ENCODE assay signal across 30 mouse cellular contexts in genomic region chr5:119567639-119568038, GRCm38 (mm10).
"Had no signal": no experiment of that assay in that cellular context is flagged by ENCODE, and none has a peak within 500 bp of the region (broad histone marks: within the 10 kb centered on the region; RNA-seq: fewer than 3 reads in every experiment).

No protein-coding gene starts in this region.

- H3K27ac ChIP-seq: left cerebral cortex, adult 2 months; limb, embryonic 10.5 days; limb, embryonic 12.5 days; limb, embryonic 13.5 days; limb, embryonic 15.5 days; liver, embryonic 12.5 days; liver, embryonic 13.5 days; liver, embryonic 14.5 days; liver, embryonic 15.5 days; lung, embryonic 15.5 days; macrophage; midbrain, embryonic 10.5 days; midbrain, embryonic 12.5 days; midbrain, embryonic 13.5 days; midbrain, embryonic 15.5 days; neural tube, embryonic 12.5 days had no signal

- H3K9me3 ChIP-seq: liver, embryonic 15.5 days; lung, embryonic 15.5 days; midbrain, embryonic 13.5 days; midbrain, embryonic 15.5 days had no signal

- H3K4me3 ChIP-seq: left cerebral cortex, adult 2 months; limb, embryonic 10.5 days; limb, embryonic 12.5 days; limb, embryonic 13.5 days; limb, embryonic 15.5 days; liver, embryonic 12.5 days; liver, embryonic 13.5 days; liver, embryonic 15.5 days; lung, embryonic 15.5 days; megakaryocyte, embryonic 14.5 days; midbrain, embryonic 10.5 days; midbrain, embryonic 12.5 days; midbrain, embryonic 13.5 days; midbrain, embryonic 15.5 days; myocyte; neural tube, embryonic 12.5 days had no signal

- H3K36me3 ChIP-seq: limb, embryonic 10.5 days; limb, embryonic 12.5 days; limb, embryonic 15.5 days; liver, embryonic 12.5 days; liver, embryonic 13.5 days; liver, embryonic 15.5 days; lung, embryonic 15.5 days; midbrain, embryonic 10.5 days; midbrain, embryonic 12.5 days; midbrain, embryonic 13.5 days; midbrain, embryonic 15.5 days; neural tube, embryonic 12.5 days had no signal

- H3K4me1 ChIP-seq: liver, embryonic 12.5 days; liver, embryonic 13.5 days; liver, embryonic 15.5 days; megakaryocyte, embryonic 14.5 days had no signal

- H3K27me3 ChIP-seq: liver, embryonic 15.5 days; neural tube, embryonic 12.5 days had no signal

- ATAC-seq: liver, embryonic 12.5 days; lung, postnatal 0 days; midbrain, embryonic 13.5 days; midbrain, embryonic 15.5 days; midbrain, embryonic 16.5 days had no signal

- H3K9ac ChIP-seq: limb, embryonic 12.5 days; limb, embryonic 13.5 days; limb, embryonic 15.5 days; liver, embryonic 12.5 days; liver, embryonic 13.5 days; liver, embryonic 14.5 days; liver, embryonic 15.5 days; lung, embryonic 14.5 days; lung, embryonic 15.5 days; midbrain, embryonic 12.5 days; midbrain, embryonic 13.5 days; midbrain, embryonic 15.5 days; neural tube, embryonic 12.5 days had no signal

- H3K4me2 ChIP-seq: limb, embryonic 12.5 days; limb, embryonic 13.5 days; limb, embryonic 15.5 days; liver, embryonic 12.5 days; liver, embryonic 13.5 days; liver, embryonic 15.5 days; lung, embryonic 14.5 days; lung, embryonic 15.5 days; midbrain, embryonic 11.5 days; midbrain, embryonic 12.5 days; midbrain, embryonic 13.5 days; midbrain, embryonic 15.5 days; neural tube, embryonic 12.5 days had no signal

- DNase-seq: left cerebral cortex, postnatal 4 days; liver, embryonic 13.5 days; lung, adult 18-20 months; lung, adult 2 months; lung, embryonic 14.5 days; lung, postnatal 10 days; lung, postnatal 14 days; lung, postnatal 36 days; lung, postnatal 4 days; midbrain, embryonic 14.5 days had no signal
